Mouse (Mus musculus) forebrain, embryonic 14.5 days (tissue): ENCODE measurements around the gene Map4k2. TPM values are rescaled to one million over a fixed set of nuclear protein-coding genes. Genes with fewer than 3 reads are reported as not detected.
A peak's percentile ranks its signal among the peaks of the same experiment; 100 is the strongest.

Experiments
- ATAC-seq: fragments of 200-750 bp; cut with Nextera tagmentation; 2 replicates; pipeline ENCODE4 v1.8.0; 2017; ENCODE audit warnings: mild to moderate bottlenecking, moderate library complexity
- DNase-seq: peaks from one replicate; pipeline ENCODE4 v3.0.0-alpha.2; 2015; ENCODE audit warnings: low spot score
- H3K27ac ChIP-seq: fragments of 300-500 bp; sonication (generic); 2 replicates; pipeline ENCODE4 v1.5.1; 2014; ENCODE audit warnings: low read depth, mild to moderate bottlenecking, control low read depth, low read length, moderate library complexity
- H3K27me3 ChIP-seq: fragments of 300-500 bp; sonication (generic); replicated peaks from 2 replicates; pipeline ENCODE4 v1.6.1; 2014; ENCODE audit warnings: low read length, control low read depth, mixed read lengths; ENCODE audit not compliant: control insufficient read depth, insufficient read depth
- H3K36me3 ChIP-seq: fragments of 300-500 bp; sonication (generic); 2 replicates; pipeline ENCODE4 v1.6.1; 2014; ENCODE audit warnings: low read length, control low read depth; ENCODE audit not compliant: control insufficient read depth, insufficient read depth
- H3K4me1 ChIP-seq: fragments of 300-500 bp; sonication (generic); 2 replicates; pipeline ENCODE4 v1.6.1; 2014; ENCODE audit warnings: antibody characterized with exemption, low read length, control low read depth; ENCODE audit not compliant: control insufficient read depth, insufficient read depth
- H3K4me2 ChIP-seq: fragments of 300-500 bp; sonication (generic); 2 replicates; pipeline ENCODE4 v1.6.1; 2014; ENCODE audit warnings: mild to moderate bottlenecking, control low read depth, low read length
- H3K4me3 ChIP-seq: fragments of 300-500 bp; sonication (generic); 2 replicates; pipeline ENCODE4 v1.5.1; 2014; ENCODE audit warnings: low read depth, low read length, control low read depth
- H3K9ac ChIP-seq: fragments of 300-500 bp; sonication (generic); 2 replicates; pipeline ENCODE4 v1.6.1; 2014; ENCODE audit warnings: mild to moderate bottlenecking, low read length, control low read depth, moderate library complexity
- H3K9me3 ChIP-seq: fragments of 300-500 bp; sonication (generic); replicated peaks from 2 replicates; pipeline ENCODE4 v1.6.1; 2016; ENCODE audit warnings: low read length, control low read depth, mixed read lengths; ENCODE audit not compliant: control insufficient read depth
- WGBS: fragments of 180-500 bp; shearing (Covaris S2); extraction: QIAGEN DNeasy Blood & Tissue Kit; methylation state at CpG from one replicate; pipeline ENCODE4 v1.1.7; 2014; 5-methylcytosine and 5-hydroxymethylcytosine counted together
- polyA plus RNA-seq: library from polyadenylated mRNA; unstranded; fragments of >200 nt; fragmentation: Nextera tagmentation; extraction: Ambion mirVana; gene quantifications from 2 replicates; pipeline ENCODE4 v1.2.1, GENCODE M21; 2014

Gene Map4k2
- polyA plus RNA-seq, 1 experiment from 2014 or later = 6.2 TPM

DNA sequence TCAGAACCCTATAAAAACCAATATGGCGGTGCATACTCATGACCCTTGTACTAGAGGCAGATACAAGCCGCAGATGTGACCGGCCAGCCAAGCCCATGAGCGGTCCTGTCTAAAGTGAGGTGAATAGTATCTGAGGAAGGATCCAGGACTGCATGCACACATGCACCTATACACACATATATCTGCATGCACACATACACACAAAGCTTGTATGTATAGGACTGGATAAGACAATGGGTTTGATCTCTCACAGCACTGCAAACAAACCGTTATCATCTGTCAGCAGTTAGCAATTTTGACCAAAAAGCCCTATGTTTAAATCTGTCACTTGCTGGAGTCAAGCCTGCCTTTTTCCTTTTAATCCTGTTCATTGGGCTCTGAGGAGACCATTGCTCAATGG lies 38.8 kb upstream of the Map4k2 start:
- no peak overlapping the region for H3K9ac ChIP-seq
- WGBS = 91% methylated on average over 5 of the region's 5 CpGs
- H3K4me1 ChIP-seq = peaks cover 4% of the 10 kb centered on the region
- H3K36me3 ChIP-seq = peaks cover 29% of the 10 kb centered on the region
- ATAC-seq (no peak), DNase-seq (no peak)
- H3K27me3 ChIP-seq = no peaks in the 10 kb centered on the region
- no peaks in the 10 kb centered on the region for H3K9me3 ChIP-seq
- no peak overlapping the region for H3K4me2 ChIP-seq
- H3K27ac ChIP-seq = no peak overlapping the region
- no peak overlapping the region for H3K4me3 ChIP-seq

- H3K4me1 ChIP-seq = peaks cover 4% of the 10 kb centered on the region
- ATAC-seq (no peak), DNase-seq (no peak)
- no peak overlapping the region for H3K27ac ChIP-seq
- no peaks in the 10 kb centered on the region for H3K27me3 ChIP-seq
- no peaks in the 10 kb centered on the region for H3K9me3 ChIP-seq
- 37% methylated on average over 4 of the region's 4 CpGs for WGBS
- H3K36me3 ChIP-seq = peaks cover 25% of the 10 kb centered on the region
- no peak overlapping the region for H3K4me3 ChIP-seq
- H3K4me2 ChIP-seq = no peak overlapping the region
- H3K9ac ChIP-seq = no peak overlapping the region
These were observed 38.4 kb upstream of the Map4k2 start for GRCm38 (mm10) chr19:6302522-6302921.

DNA sequence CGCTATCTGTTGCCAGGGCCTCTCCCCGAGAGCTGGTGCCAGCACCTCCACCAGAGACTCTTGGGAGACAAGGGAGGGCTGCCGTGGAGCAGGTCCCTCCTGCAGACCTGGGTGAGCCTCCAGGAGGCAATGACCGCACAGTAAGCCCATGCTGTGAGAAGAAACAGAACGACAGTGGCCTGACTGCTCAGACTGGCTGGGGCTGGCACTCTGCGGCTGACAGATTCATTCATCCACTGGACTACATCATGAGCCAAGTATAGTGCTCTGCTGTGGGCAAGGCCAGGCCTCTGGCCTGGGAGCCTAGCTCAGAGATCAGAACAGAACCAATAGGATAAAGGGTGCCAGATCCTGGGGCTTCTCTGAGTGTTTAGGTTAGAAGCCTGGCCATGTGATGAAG lies 37.1 kb upstream of the Map4k2 start:
- ATAC-seq (no peak), DNase-seq (no peak)
- H3K9ac ChIP-seq = no peak overlapping the region
- no peak overlapping the region for H3K27ac ChIP-seq
- peaks cover 12% of the 10 kb centered on the region for H3K36me3 ChIP-seq
- no peak overlapping the region for H3K4me3 ChIP-seq
- H3K4me2 ChIP-seq = no peak overlapping the region
- H3K4me1 ChIP-seq = peaks cover 4% of the 10 kb centered on the region
- H3K27me3 ChIP-seq = no peaks in the 10 kb centered on the region
- no peaks in the 10 kb centered on the region for H3K9me3 ChIP-seq
- 82% methylated on average over 6 of the region's 6 CpGs for WGBS

GRCm38 (mm10) chr19:6304787-6305516 lies 36.0 kb upstream of the Map4k2 start:
- ATAC-seq (peak; percentile 56), DNase-seq (peak; percentile 80)
- 27% methylated on average over 5 of the region's 5 CpGs for WGBS
- Histone ChIP-seq H3K4me3 (no peak overlapping the region), H3K4me1 (peaks cover 4% of the 10 kb centered on the region), H3K4me2 (no peak overlapping the region), H3K9me3 (no peaks in the 10 kb centered on the region), H3K27me3 (no peaks in the 10 kb centered on the region), H3K9ac (no peak overlapping the region), H3K36me3 (peaks cover under 1% of the 10 kb centered on the region; the same call in 1 of the 2 replicates), H3K27ac (no peak overlapping the region)

- Histone ChIP-seq H3K27me3 (no peaks in the 10 kb centered on the region), H3K4me2 (peak overlapping the region; percentile 59), H3K4me3 (peak overlapping the region; percentile 49), H3K9me3 (no peaks in the 10 kb centered on the region), H3K36me3 (no peaks in the 10 kb centered on the region), H3K4me1 (peaks cover 4% of the 10 kb centered on the region), H3K27ac (peak overlapping the region; percentile 27; the same call in 1 of the 2 replicates), H3K9ac (no peak overlapping the region)
- DNase-seq = no peak
- WGBS = 58% methylated on average over 8 of the region's 8 CpGs
- ATAC-seq = no peak
These were observed 35.3 kb upstream of the Map4k2 start for GRCm38 (mm10) chr19:6305517-6306115.

GRCm38 (mm10) chr19:6306137-6306551 lies 34.8 kb upstream of the Map4k2 start, which contains the start of gene Cdc42bpg:
Cdc42bpg (plus strand) TSS chr19:6306456.
- peak; percentile 78 for ATAC-seq
- Histone ChIP-seq H3K9ac (peak within 1 kb of the TSS; percentile 60), H3K4me3 (peak within 1 kb of the TSS; percentile 49), H3K36me3 (no peaks in the 10 kb centered on the region), H3K4me2 (peak within 1 kb of the TSS; percentile 59), H3K27me3 (no peaks in the 10 kb centered on the region), H3K9me3 (no peaks in the 10 kb centered on the region), H3K27ac (peak within 1 kb of the TSS; percentile 27; the same call in 1 of the 2 replicates), H3K4me1 (peaks cover 4% of the 10 kb centered on the region)
- 1% methylated on average over 38 of the region's 38 CpGs for WGBS
- DNase-seq = peak; percentile 59

DNA sequence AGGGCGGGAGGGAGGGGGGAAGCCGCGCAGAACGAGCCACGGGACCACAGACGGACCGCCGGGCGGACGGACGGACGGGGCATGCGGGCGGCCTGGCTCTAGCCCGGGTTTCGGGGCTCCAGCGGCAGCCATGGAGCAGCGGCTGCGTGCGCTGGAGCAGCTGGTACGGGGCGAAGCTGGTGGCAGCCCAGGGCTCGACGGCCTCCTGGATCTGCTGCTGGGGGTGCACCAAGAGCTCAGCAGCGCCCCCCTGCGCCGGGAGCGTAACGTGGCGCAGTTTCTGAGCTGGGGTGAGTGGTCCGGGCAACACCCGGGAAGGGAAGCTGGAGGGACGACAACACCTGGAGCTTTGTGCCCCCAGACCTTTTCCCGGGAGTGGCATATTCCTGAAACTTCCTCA lies 34.3 kb upstream of the Map4k2 start:
- Histone ChIP-seq H3K4me2 (peak overlapping the region; percentile 59), H3K4me1 (peaks cover 4% of the 10 kb centered on the region), H3K4me3 (peak overlapping the region; percentile 49), H3K27ac (no peak overlapping the region), H3K9ac (peak overlapping the region; percentile 60), H3K9me3 (no peaks in the 10 kb centered on the region), H3K27me3 (no peaks in the 10 kb centered on the region), H3K36me3 (no peaks in the 10 kb centered on the region)
- ATAC-seq (peak; percentile 69), DNase-seq (peak; percentile 71)
- WGBS = under 1% methylated on average over 32 of the region's 34 CpGs

DNA sequence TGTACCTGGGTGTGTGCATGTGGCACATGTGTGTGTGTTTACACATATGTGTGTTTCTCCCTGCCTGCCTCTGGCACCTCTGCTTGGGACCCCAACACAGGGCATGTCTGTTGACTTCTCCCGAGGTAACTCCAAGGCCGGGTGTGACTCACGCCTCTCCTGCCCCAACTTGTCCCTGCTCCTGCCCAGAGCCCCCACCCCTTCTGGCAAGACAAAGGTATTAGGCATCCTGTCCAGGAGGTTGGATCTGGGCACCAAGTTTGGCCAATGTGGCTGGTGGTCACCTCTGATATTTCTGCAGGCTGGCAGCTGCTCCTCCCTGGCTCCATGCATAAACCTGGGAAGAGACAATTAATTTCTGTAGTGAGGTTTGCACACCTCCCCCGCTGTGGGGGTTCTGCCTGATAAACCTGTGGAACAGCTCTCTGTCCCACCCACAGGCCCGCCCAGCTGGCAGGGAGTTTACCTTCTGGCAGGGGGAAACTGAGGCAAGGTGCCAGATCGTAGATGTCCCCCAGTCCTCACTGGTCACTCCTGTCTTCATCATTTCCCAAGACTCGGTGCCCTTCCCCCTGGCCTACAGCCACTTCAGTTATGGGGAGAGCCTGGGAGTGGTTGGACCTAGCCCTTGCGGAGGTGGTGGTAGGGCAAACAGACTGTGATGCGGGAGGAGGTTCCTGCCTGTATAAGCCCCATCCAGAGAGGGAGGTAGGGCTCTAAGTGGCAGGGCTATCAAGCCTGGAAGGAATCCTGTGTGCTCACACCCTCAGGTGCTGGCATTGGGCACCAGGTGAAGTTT lies 33.0 kb upstream of the Map4k2 start:
- Histone ChIP-seq H3K4me2 (no peak overlapping the region), H3K9me3 (no peaks in the 10 kb centered on the region), H3K36me3 (no peaks in the 10 kb centered on the region), H3K27ac (no peak overlapping the region), H3K27me3 (no peaks in the 10 kb centered on the region), H3K9ac (no peak overlapping the region), H3K4me3 (no peak overlapping the region), H3K4me1 (peaks cover 4% of the 10 kb centered on the region)
- 86% methylated on average over 9 of the region's 9 CpGs for WGBS
- no peak for ATAC-seq
- DNase-seq = no peak
